Mouse (Mus musculus): ENCODE measurements at regions not wholly inside any gene's neighbourhood (a gene's known extent, or its start where the extent isn't known, plus 50 kb on each side); places are given as distances from the start of the nearest gene placed in this dataset.
A peak's percentile ranks its signal among the peaks of the same experiment; 100 is the strongest.

DNA sequence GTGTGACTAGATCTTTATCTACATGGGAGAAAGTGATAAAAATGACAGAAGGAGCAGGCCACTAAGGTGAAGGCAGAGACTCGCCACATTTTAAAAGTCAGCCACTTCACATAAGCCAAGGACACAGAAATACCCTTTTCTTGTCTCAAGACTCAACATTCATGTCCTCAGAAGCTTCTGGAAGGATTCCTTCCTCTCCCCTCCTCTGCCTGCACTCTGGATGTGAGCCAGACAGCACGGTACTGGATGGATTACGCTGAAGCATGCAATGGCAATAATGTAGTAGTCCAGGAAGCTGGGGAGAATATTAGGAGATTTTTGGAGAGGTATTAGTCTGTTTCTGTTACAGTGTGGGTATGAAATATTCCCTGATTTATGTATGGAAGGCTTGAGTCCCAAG is 100.5 kb upstream of the Zfp770 start:
- Histone ChIP-seq H3K27ac (ENCODE audit: insufficient read depth, low read length) (no peak overlapping the region), H3K4me3 (ENCODE audit: low read depth, low read length) (no peak overlapping the region), H3K9me3 (replicated peaks; ENCODE audit: control insufficient read depth, insufficient read depth, low read length, poor library complexity, severe bottlenecking) (no peaks in the 10 kb centered on the region), H3K4me1 (ENCODE audit: control insufficient read depth, insufficient read depth, low read length) (no peaks in the 10 kb centered on the region), H3K9ac (ENCODE audit: low read depth, poor library complexity, severe bottlenecking) (no peak overlapping the region), H3K27me3 (ENCODE audit: control insufficient read depth, insufficient read depth, low read length, poor library complexity, severe bottlenecking) (no peaks in the 10 kb centered on the region), H3K36me3 (ENCODE audit: control insufficient read depth, insufficient read depth, low read length, poor library complexity, severe bottlenecking) (no peaks in the 10 kb centered on the region)
- TF ChIP-seq CTCF (IDR thresholded peaks at IDR 0.05; ENCODE audit: low read depth, low read length) (no peak), EP300 (IDR thresholded peaks at IDR 0.05; ENCODE audit: insufficient read depth, low read depth, low read length) (no peak), POLR2A (IDR thresholded peaks at IDR 0.05; ENCODE audit: insufficient read depth, low read length) (no peak)

DNA sequence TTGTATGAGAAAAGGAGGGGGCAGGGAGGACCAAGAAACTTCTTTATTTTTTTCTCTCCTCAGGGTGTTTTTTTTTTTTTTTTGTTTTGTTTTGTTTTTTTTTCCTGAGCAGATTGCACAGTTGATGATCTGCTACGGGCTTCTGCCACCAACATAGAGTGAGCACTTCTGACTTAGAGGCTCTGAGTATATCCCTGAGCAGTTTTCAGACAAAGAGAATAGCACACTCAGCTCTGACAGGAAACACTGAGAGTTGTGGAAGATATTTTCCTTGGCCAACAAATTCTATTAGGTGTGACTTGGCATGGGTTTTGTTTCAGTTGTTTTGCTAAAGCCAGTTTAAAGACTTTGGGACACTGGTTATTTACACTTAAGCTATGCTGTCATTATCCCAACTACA is 93.8 kb upstream of the Zfp770 start:
- H3K4me1 ChIP-seq (ENCODE audit: control insufficient read depth, insufficient read depth, low read length) = no peaks in the 10 kb centered on the region
- no peak for TF ChIP-seq EP300 (IDR thresholded peaks at IDR 0.05; ENCODE audit: insufficient read depth, low read depth, low read length)
- H3K9ac ChIP-seq (ENCODE audit: low read depth, poor library complexity, severe bottlenecking) = no peak overlapping the region
- no peaks in the 10 kb centered on the region for H3K27me3 ChIP-seq (ENCODE audit: control insufficient read depth, insufficient read depth, low read length, poor library complexity, severe bottlenecking)
- H3K4me3 ChIP-seq (ENCODE audit: low read depth, low read length) = no peak overlapping the region
- H3K27ac ChIP-seq (ENCODE audit: insufficient read depth, low read length) = no peak overlapping the region
- no peaks in the 10 kb centered on the region for H3K9me3 ChIP-seq (replicated peaks; ENCODE audit: control insufficient read depth, insufficient read depth, low read length, poor library complexity, severe bottlenecking)
- H3K36me3 ChIP-seq (ENCODE audit: control insufficient read depth, insufficient read depth, low read length, poor library complexity, severe bottlenecking) = no peaks in the 10 kb centered on the region

DNA sequence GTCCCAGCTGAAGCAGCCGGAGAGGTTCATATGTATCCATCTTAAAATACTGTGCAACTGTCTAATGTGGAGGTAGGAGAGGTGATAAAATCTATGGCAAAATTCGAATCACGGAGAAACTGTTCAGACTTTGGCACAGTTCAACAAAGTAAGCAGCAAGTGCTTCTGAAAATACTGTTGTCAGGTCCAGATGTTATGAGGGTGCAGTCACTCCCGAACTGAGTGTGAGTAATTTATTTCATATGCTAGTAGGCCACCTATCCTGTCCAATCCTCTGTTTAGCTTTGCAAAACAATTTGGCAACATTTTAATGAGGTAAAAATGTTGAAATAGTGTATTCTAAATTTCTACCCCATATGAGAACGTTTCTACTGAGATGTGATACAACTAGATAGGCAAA is 90.1 kb upstream of the Zfp770 start:
- no peak overlapping the region for H3K9ac ChIP-seq (ENCODE audit: low read depth, poor library complexity, severe bottlenecking)
- no peaks in the 10 kb centered on the region for H3K36me3 ChIP-seq (ENCODE audit: control insufficient read depth, insufficient read depth, low read length, poor library complexity, severe bottlenecking)
- no peaks in the 10 kb centered on the region for H3K4me1 ChIP-seq (ENCODE audit: control insufficient read depth, insufficient read depth, low read length)
- H3K4me3 ChIP-seq (ENCODE audit: low read depth, low read length) = no peak overlapping the region
- TF ChIP-seq EP300 (IDR thresholded peaks at IDR 0.05; ENCODE audit: insufficient read depth, low read depth, low read length) (no peak), CTCF (IDR thresholded peaks at IDR 0.05; ENCODE audit: low read depth, low read length) (no peak), POLR2A (IDR thresholded peaks at IDR 0.05; ENCODE audit: insufficient read depth, low read length) (no peak)
- no peak overlapping the region for H3K27ac ChIP-seq (ENCODE audit: insufficient read depth, low read length)
- H3K9me3 ChIP-seq (replicated peaks; ENCODE audit: control insufficient read depth, insufficient read depth, low read length, poor library complexity, severe bottlenecking) = no peaks in the 10 kb centered on the region
- no peaks in the 10 kb centered on the region; the same call in 1 of the 2 replicates for H3K27me3 ChIP-seq (ENCODE audit: control insufficient read depth, insufficient read depth, low read length, poor library complexity, severe bottlenecking)

DNA sequence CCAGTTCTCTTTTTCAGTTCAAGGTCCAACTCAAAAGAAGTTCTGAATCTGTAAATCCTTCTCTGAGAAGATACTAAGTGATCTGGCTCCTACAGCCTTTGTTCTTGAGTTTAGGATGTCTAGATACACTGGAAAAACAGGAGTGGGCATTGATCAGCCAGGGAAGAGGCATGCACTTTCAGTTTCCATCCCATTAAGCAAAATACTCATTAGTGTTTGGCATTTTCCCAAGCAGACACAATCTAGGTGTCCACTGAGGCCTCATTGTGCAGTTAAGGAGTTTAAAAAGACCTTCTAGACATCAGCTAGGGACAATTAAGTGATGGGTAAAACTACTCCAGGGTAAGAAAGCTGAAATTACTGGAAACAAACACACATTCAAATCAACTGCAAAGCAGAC is 74.3 kb upstream of the Zfp770 start:
- TF ChIP-seq POLR2A (IDR thresholded peaks at IDR 0.05; ENCODE audit: insufficient read depth, low read length) (no peak), CTCF (IDR thresholded peaks at IDR 0.05; ENCODE audit: low read depth, low read length) (no peak), EP300 (IDR thresholded peaks at IDR 0.05; ENCODE audit: insufficient read depth, low read depth, low read length) (no peak)
- no peaks in the 10 kb centered on the region for H3K27me3 ChIP-seq (ENCODE audit: control insufficient read depth, insufficient read depth, low read length, poor library complexity, severe bottlenecking)
- no peak overlapping the region for H3K9ac ChIP-seq (ENCODE audit: low read depth, poor library complexity, severe bottlenecking)
- H3K4me3 ChIP-seq (ENCODE audit: low read depth, low read length) = no peak overlapping the region
- H3K9me3 ChIP-seq (replicated peaks; ENCODE audit: control insufficient read depth, insufficient read depth, low read length, poor library complexity, severe bottlenecking) = no peaks in the 10 kb centered on the region
- no peaks in the 10 kb centered on the region for H3K36me3 ChIP-seq (ENCODE audit: control insufficient read depth, insufficient read depth, low read length, poor library complexity, severe bottlenecking)
- H3K27ac ChIP-seq (ENCODE audit: insufficient read depth, low read length) = no peak overlapping the region
- H3K4me1 ChIP-seq (ENCODE audit: control insufficient read depth, insufficient read depth, low read length) = no peaks in the 10 kb centered on the region

DNA sequence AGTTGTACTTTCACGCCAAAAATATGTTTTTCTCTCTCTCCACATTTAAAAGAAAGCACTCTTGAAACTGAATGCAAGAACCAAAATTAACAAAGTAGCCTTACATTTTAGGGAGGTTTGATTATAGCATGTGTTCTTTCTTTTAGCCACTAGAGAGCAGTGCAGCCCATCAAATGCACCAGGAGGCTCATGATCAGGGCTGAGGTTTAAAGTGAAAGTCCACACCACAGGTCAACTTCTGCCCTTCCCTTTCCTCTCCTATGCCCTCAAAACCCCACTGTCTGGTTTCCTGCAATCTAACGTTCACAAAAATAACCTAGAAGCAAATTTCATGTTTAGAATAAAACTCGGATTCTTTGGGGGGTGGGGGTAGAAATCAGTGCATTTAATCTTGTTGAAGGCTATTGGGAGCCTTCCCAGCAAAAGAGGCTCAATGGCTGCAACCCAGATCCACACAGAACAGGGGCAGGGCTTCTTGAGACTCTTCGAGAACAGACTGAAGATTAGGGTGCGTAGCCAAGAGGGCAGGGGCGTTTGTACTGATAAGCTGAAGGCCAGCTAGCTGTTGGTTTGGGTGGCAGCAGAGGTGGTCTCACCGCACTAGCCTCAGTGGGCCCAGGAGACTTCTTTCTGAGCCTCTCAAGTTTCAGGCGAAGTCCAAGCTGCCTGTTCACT is 59.3 kb upstream of the Zfp770 start:
- H3K36me3 ChIP-seq (ENCODE audit: control insufficient read depth, insufficient read depth, low read length, poor library complexity, severe bottlenecking) = no peaks in the 10 kb centered on the region
- no peak overlapping the region for H3K9ac ChIP-seq (ENCODE audit: low read depth, poor library complexity, severe bottlenecking)
- no peaks in the 10 kb centered on the region for H3K27me3 ChIP-seq (ENCODE audit: control insufficient read depth, insufficient read depth, low read length, poor library complexity, severe bottlenecking)
- no peaks in the 10 kb centered on the region for H3K9me3 ChIP-seq (replicated peaks; ENCODE audit: control insufficient read depth, insufficient read depth, low read length, poor library complexity, severe bottlenecking)
- TF ChIP-seq POLR2A (IDR thresholded peaks at IDR 0.05; ENCODE audit: insufficient read depth, low read length) (no peak), CTCF (IDR thresholded peaks at IDR 0.05; ENCODE audit: low read depth, low read length) (peak; percentile 58)
- no peaks in the 10 kb centered on the region for H3K4me1 ChIP-seq (ENCODE audit: control insufficient read depth, insufficient read depth, low read length)
- no peak overlapping the region for H3K27ac ChIP-seq (ENCODE audit: insufficient read depth, low read length)
- no peak overlapping the region for H3K4me3 ChIP-seq (ENCODE audit: low read depth, low read length)

DNA sequence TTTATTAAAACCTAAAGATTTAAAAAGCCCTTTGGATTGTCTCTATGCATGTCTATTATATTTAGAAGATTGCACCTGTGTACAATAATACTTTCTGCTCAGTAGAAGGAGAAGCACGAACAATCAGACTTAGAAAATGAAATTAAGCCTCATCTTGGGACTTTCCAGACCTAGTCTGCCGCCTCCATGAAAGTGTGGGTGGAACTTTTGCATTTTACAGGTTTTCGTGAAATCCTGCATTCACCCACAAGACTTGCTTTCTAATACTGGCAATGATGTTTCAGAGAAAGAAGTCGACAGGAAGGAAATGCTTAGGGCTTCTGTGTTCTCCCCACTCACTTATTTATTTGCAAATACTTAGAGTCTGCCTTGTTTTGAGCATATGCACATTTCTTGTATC is 58.3 kb upstream of the Zfp770 start:
- Histone ChIP-seq H3K27ac (ENCODE audit: insufficient read depth, low read length) (no peak overlapping the region), H3K4me1 (ENCODE audit: control insufficient read depth, insufficient read depth, low read length) (no peaks in the 10 kb centered on the region), H3K36me3 (ENCODE audit: control insufficient read depth, insufficient read depth, low read length, poor library complexity, severe bottlenecking) (no peaks in the 10 kb centered on the region), H3K4me3 (ENCODE audit: low read depth, low read length) (no peak overlapping the region), H3K27me3 (ENCODE audit: control insufficient read depth, insufficient read depth, low read length, poor library complexity, severe bottlenecking) (no peaks in the 10 kb centered on the region), H3K9ac (ENCODE audit: low read depth, poor library complexity, severe bottlenecking) (no peak overlapping the region), H3K9me3 (replicated peaks; ENCODE audit: control insufficient read depth, insufficient read depth, low read length, poor library complexity, severe bottlenecking) (no peaks in the 10 kb centered on the region; the same call in 1 of the 2 replicates)
- TF ChIP-seq CTCF (IDR thresholded peaks at IDR 0.05; ENCODE audit: low read depth, low read length) (no peak), EP300 (IDR thresholded peaks at IDR 0.05; ENCODE audit: insufficient read depth, low read depth, low read length) (no peak), POLR2A (IDR thresholded peaks at IDR 0.05; ENCODE audit: insufficient read depth, low read length) (no peak)

Data from ES-Bruce4 (cell line).